Mouse (Mus musculus): ENCODE results near the gene Jarid2. TPM values are rescaled to one million over a fixed set of nuclear protein-coding genes. Genes with fewer than 3 reads are reported as not detected.
"Not testable (repeated sequence)": the region's sequence is repeated elsewhere in the genome, so short reads cannot be mapped to it uniquely, and the experiment has no call there.

Jarid2 gene
- total and polyA plus RNA-seq, 3 experiments, result 7.3 to 24.5 (median 20.2) TPM

DNA sequence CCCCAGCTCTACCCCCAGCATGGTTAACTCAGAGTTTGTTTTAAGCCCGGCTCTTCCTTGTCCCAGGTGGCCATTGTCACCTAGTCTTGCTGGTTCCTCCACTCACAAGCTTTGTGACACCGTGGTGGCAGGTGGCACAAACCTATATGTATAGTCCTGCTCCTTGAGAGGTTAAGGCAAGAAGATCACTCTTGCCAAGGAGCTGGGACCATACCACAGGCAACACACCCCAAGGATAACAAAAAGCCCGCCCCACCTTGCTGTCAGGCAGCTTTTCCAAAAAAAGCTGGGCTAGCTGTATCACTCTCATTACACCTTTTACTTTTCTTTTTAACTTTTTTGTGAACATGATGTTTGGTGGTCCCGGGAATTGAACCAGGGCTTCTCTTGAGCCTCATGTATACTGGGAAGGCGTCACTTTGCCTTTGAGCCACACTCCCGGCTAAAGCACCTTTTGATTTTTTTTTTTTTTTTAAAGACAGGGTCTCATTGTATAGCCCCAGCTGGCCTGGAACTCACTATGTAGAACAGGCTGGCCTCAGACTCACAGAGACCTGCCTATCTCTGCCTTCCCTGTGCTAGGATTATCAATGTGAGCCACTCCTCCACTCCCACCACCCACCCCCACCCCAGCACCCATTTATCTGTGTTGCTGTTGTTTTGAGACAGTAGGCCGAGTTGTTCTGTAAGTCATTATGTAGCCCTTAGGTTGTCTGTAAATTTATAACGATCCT, 19.4 kb upstream of the Jarid2 start:
- TF ChIP-seq POLR2A (IDR thresholded peaks at IDR 0.05; ENCODE audit: insufficient read depth, low read depth, low read length) (no peak), EP300 (IDR thresholded peaks at IDR 0.05; ENCODE audit: insufficient read depth, low read depth, low read length) (no peak), CTCF (IDR thresholded peaks at IDR 0.05) (no peak)
- Histone ChIP-seq H3K4me1 (ENCODE audit: control insufficient read depth, insufficient read depth, low read length) (no peaks in the 10 kb centered on the region), H3K27me3 (ENCODE audit: control insufficient read depth, insufficient read depth, low read length) (no peaks in the 10 kb centered on the region), H3K36me3 (ENCODE audit: control insufficient read depth, insufficient read depth, low read length) (no peaks in the 10 kb centered on the region), H3K27ac (no peak overlapping the region), H3K4me3 (no peak overlapping the region), H3K79me2 (replicated peaks; ENCODE audit: control insufficient read depth, insufficient read depth, low read length) (no peaks in the 10 kb centered on the region), H3K9ac (ENCODE audit: low read depth, low read length) (no peak overlapping the region)
- WGBS, result 88% methylated on average over 8 of the region's 8 CpGs
- intact Hi-C loops (cut with DNase I), result no loop called here
- DNase-seq, result no peak

GRCm38 (mm10) chr13:44711062-44711461, 18.2 kb upstream of the Jarid2 start:
- Histone ChIP-seq H3K79me2 (replicated peaks; ENCODE audit: control insufficient read depth, insufficient read depth, low read length) (no peaks in the 10 kb centered on the region), H3K36me3 (ENCODE audit: control insufficient read depth, insufficient read depth, low read length) (no peaks in the 10 kb centered on the region), H3K4me3 (no peak overlapping the region), H3K9ac (ENCODE audit: low read depth, low read length) (no peak overlapping the region), H3K27ac (no peak overlapping the region), H3K27me3 (ENCODE audit: control insufficient read depth, insufficient read depth, low read length) (no peaks in the 10 kb centered on the region), H3K4me1 (ENCODE audit: control insufficient read depth, insufficient read depth, low read length) (no peaks in the 10 kb centered on the region)
- TF ChIP-seq EP300 (IDR thresholded peaks at IDR 0.05; ENCODE audit: insufficient read depth, low read depth, low read length) (no peak), POLR2A (IDR thresholded peaks at IDR 0.05; ENCODE audit: insufficient read depth, low read depth, low read length) (no peak), CTCF (IDR thresholded peaks at IDR 0.05) (no peak)
- no peak for DNase-seq
- 61% methylated on average over 5 of the region's 5 CpGs for WGBS
- intact Hi-C loops (cut with DNase I), result no loop called here

- H3K36me3 ChIP-seq (ENCODE audit: control insufficient read depth, insufficient read depth, low read length), result no peaks in the 10 kb centered on the region
- no peak overlapping the region for H3K27ac ChIP-seq
- no peaks in the 10 kb centered on the region for H3K4me1 ChIP-seq (ENCODE audit: control insufficient read depth, insufficient read depth, low read length)
- intact Hi-C loops (cut with DNase I), result no loop called here
- TF ChIP-seq CTCF (IDR thresholded peaks at IDR 0.05), result no peak
- no peak for TF ChIP-seq EP300 (IDR thresholded peaks at IDR 0.05; ENCODE audit: insufficient read depth, low read depth, low read length)
- no peak for DNase-seq
- no peaks in the 10 kb centered on the region for H3K79me2 ChIP-seq (replicated peaks; ENCODE audit: control insufficient read depth, insufficient read depth, low read length)
- 55% methylated on average over 1 of the region's 1 CpGs for WGBS
- H3K4me3 ChIP-seq, result no peak overlapping the region
- H3K9ac ChIP-seq (ENCODE audit: low read depth, low read length), result no peak overlapping the region
- no peaks in the 10 kb centered on the region for H3K27me3 ChIP-seq (ENCODE audit: control insufficient read depth, insufficient read depth, low read length)
Observed at GRCm38 (mm10) chr13:44711882-44712281, 17.4 kb upstream of the Jarid2 start.

GRCm38 (mm10) chr13:44715187-44715885, 13.9 kb upstream of the Jarid2 start:
- H3K4me1 ChIP-seq (ENCODE audit: control insufficient read depth, insufficient read depth, low read length), result no peaks in the 10 kb centered on the region
- TF ChIP-seq EP300 (IDR thresholded peaks at IDR 0.05; ENCODE audit: insufficient read depth, low read depth, low read length), result no peak
- TF ChIP-seq POLR2A (IDR thresholded peaks at IDR 0.05; ENCODE audit: insufficient read depth, low read depth, low read length), result no peak
- TF ChIP-seq CTCF (IDR thresholded peaks at IDR 0.05), result no peak
- intact Hi-C loops (cut with DNase I), result no loop called here
- H3K27ac ChIP-seq, result no peak overlapping the region
- H3K27me3 ChIP-seq (ENCODE audit: control insufficient read depth, insufficient read depth, low read length), result no peaks in the 10 kb centered on the region
- DNase-seq, result no peak
- no peaks in the 10 kb centered on the region for H3K79me2 ChIP-seq (replicated peaks; ENCODE audit: control insufficient read depth, insufficient read depth, low read length)
- 56% methylated on average over 10 of the region's 10 CpGs for WGBS
- H3K36me3 ChIP-seq (ENCODE audit: control insufficient read depth, insufficient read depth, low read length), result no peaks in the 10 kb centered on the region
- H3K4me3 ChIP-seq, result no peak overlapping the region
- no peak overlapping the region for H3K9ac ChIP-seq (ENCODE audit: low read depth, low read length)

DNA sequence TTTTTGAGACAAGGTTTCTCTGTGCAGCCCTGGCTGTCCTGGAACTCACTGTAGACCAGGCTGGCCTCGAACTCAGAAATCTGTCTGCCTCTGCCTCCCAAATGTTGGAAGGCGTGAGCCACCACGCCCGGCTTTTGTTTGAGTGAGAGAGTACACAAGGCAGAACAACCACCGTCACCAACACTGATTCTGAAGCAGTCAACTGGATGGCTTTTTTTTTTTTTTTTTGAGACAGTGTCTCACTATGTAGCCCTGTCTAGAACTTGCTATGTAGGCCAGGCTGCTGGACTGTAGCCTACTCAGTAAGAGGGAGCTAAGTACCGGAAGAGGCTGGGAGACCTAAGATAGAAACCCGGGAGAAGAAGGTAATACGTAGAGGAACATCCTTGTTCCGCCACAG, 11.4 kb upstream of the Jarid2 start:
- Histone ChIP-seq H3K79me2 (replicated peaks; ENCODE audit: control insufficient read depth, insufficient read depth, low read length) (no peaks in the 10 kb centered on the region), H3K27me3 (ENCODE audit: control insufficient read depth, insufficient read depth, low read length) (no peaks in the 10 kb centered on the region), H3K9ac (ENCODE audit: low read depth, low read length) (no peak overlapping the region), H3K4me3 (no peak overlapping the region), H3K4me1 (ENCODE audit: control insufficient read depth, insufficient read depth, low read length) (no peaks in the 10 kb centered on the region), H3K36me3 (ENCODE audit: control insufficient read depth, insufficient read depth, low read length) (no peaks in the 10 kb centered on the region), H3K27ac (no peak overlapping the region)
- DNase-seq, result no peak
- intact Hi-C loops (cut with DNase I), result no loop called here
- WGBS, result 93% methylated on average over 9 of the region's 9 CpGs
- TF ChIP-seq EP300 (IDR thresholded peaks at IDR 0.05; ENCODE audit: insufficient read depth, low read depth, low read length), result no peak
- no peak for TF ChIP-seq POLR2A (IDR thresholded peaks at IDR 0.05; ENCODE audit: insufficient read depth, low read depth, low read length)
- no peak for TF ChIP-seq CTCF (IDR thresholded peaks at IDR 0.05)

DNA sequence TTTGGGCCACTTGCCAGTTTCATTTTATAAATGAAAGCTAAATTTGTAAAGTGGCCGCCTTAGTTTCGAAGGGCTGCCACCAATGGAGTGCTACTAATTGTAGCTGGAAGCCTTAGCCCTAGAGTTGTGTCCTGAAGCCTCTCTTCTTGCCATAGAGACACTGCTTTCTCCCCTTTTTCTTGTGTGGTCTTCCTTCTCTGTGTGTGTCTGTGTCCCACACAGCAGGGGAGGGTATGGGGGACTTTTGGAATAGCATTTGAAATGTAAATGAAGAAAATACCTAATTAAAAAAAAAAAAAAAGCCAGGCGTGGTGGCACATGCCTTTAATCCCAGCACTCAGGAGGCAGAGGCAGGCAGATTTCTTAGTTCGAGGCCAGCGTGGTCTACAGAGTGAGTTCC, 10.8 kb upstream of the Jarid2 start:
- WGBS, result 93% methylated on average over 5 of the region's 5 CpGs
- H3K9ac ChIP-seq (ENCODE audit: low read depth, low read length); H3K27ac ChIP-seq; H3K79me2 ChIP-seq (replicated peaks; ENCODE audit: control insufficient read depth, insufficient read depth, low read length); H3K4me3 ChIP-seq; intact Hi-C loops (cut with DNase I); H3K27me3 ChIP-seq (ENCODE audit: control insufficient read depth, insufficient read depth, low read length); H3K36me3 ChIP-seq (ENCODE audit: control insufficient read depth, insufficient read depth, low read length); DNase-seq; H3K4me1 ChIP-seq (ENCODE audit: control insufficient read depth, insufficient read depth, low read length): not testable (repeated sequence)

Measured in heart, adult 2 months (tissue).